Mouse (Mus musculus): Measurements from ENCODE around the gene Foxg1.

Foxg1 gene

GRCm38 (mm10) chr12:49385631-49385990, 3.2 kb downstream of the Foxg1 start:
- no peak for DNase-seq (ENCODE audit: low read depth, low spot score)

- no peak for DNase-seq (ENCODE audit: low read depth, low spot score)
These were observed 3.8 kb downstream of the Foxg1 start for GRCm38 (mm10) chr12:49386081-49386805.

- no peak for DNase-seq (ENCODE audit: low read depth, low spot score)
These were observed 5.6 kb downstream of the Foxg1 start for GRCm38 (mm10) chr12:49387856-49388598.

- DNase-seq (ENCODE audit: low read depth, low spot score) = no peak
These were observed 7.2 kb downstream of the Foxg1 start for GRCm38 (mm10) chr12:49389666-49390065.

GRCm38 (mm10) chr12:49390257-49390656, 7.8 kb downstream of the Foxg1 start:
- no peak for DNase-seq (ENCODE audit: low read depth, low spot score)

GRCm38 (mm10) chr12:49390926-49391304, 8.5 kb downstream of the Foxg1 start:
- no peak for DNase-seq (ENCODE audit: low read depth, low spot score)

GRCm38 (mm10) chr12:49391305-49392040, 9.0 kb downstream of the Foxg1 start:
- peak; percentile 62 for DNase-seq (ENCODE audit: low read depth, low spot score)

GRCm38 (mm10) chr12:49392041-49392390, 9.6 kb downstream of the Foxg1 start:
- no peak for DNase-seq (ENCODE audit: low read depth, low spot score)

GRCm38 (mm10) chr12:49392876-49393275, 10.4 kb downstream of the Foxg1 start:
- no peak for DNase-seq (ENCODE audit: low read depth, low spot score)

GRCm38 (mm10) chr12:49393639-49394038, 11.2 kb downstream of the Foxg1 start:
- no peak for DNase-seq (ENCODE audit: low read depth, low spot score)

- no peak for DNase-seq (ENCODE audit: low read depth, low spot score)
These were observed 11.7 kb downstream of the Foxg1 start for GRCm38 (mm10) chr12:49394181-49394580.

GRCm38 (mm10) chr12:49394836-49395235, 12.4 kb downstream of the Foxg1 start:
- no peak for DNase-seq (ENCODE audit: low read depth, low spot score)

- no peak for DNase-seq (ENCODE audit: low read depth, low spot score)
These were observed 13.5 kb downstream of the Foxg1 start for GRCm38 (mm10) chr12:49395969-49396368.

- no peak for DNase-seq (ENCODE audit: low read depth, low spot score)
These were observed 14.3 kb downstream of the Foxg1 start for GRCm38 (mm10) chr12:49396776-49397175.

GRCm38 (mm10) chr12:49397443-49398162, 15.1 kb downstream of the Foxg1 start:
- DNase-seq (ENCODE audit: low read depth, low spot score) = no peak

- DNase-seq (ENCODE audit: low read depth, low spot score) = no peak
These were observed 15.7 kb downstream of the Foxg1 start for GRCm38 (mm10) chr12:49398163-49398540.

GRCm38 (mm10) chr12:49398636-49399035, 16.2 kb downstream of the Foxg1 start:
- no peak for DNase-seq (ENCODE audit: low read depth, low spot score)

- no peak for DNase-seq (ENCODE audit: low read depth, low spot score)
These were observed 17.2 kb downstream of the Foxg1 start for GRCm38 (mm10) chr12:49399611-49400010.

- DNase-seq (ENCODE audit: low read depth, low spot score) = no peak
These were observed 17.8 kb downstream of the Foxg1 start for GRCm38 (mm10) chr12:49400036-49400852.

- no peak for DNase-seq (ENCODE audit: low read depth, low spot score)
These were observed 18.3 kb downstream of the Foxg1 start for GRCm38 (mm10) chr12:49400853-49401118.

GRCm38 (mm10) chr12:49401119-49401795, 18.8 kb downstream of the Foxg1 start:
- no peak for DNase-seq (ENCODE audit: low read depth, low spot score)

Data from embryo, embryonic 11.5 days (tissue).